In genomic region chr1:111864779-111865165, GRCm38 (mm10) we compare ENCODE assay signal across 8 mouse cellular contexts. TPM values are rescaled to one million over a fixed set of nuclear protein-coding genes. Genes with fewer than 3 reads are reported as not detected.
DNase-seq lines count a peak whose midpoint lies in the region; ATAC-seq lines count a peak whose summit lies in the region.

TSS of gene Dsel (minus strand) at chr1:111864918.

- ATAC-seq in hindbrain, embryonic 14.5 days (ENCODE audit: low FRiP score) = peak; percentile 99

- no peaks in the 10 kb centered on the region for H3K36me3 ChIP-seq in hindbrain, embryonic 14.5 days (replicated peaks; ENCODE audit: control insufficient read depth, insufficient read depth)

- peak within 1 kb of the TSS; percentile 69 for H3K4me3 ChIP-seq in hindbrain, embryonic 14.5 days (replicated peaks; ENCODE audit: low read length)

- peak; percentile 96 for DNase-seq in ZHBTc4 (ENCODE audit: low read depth, low spot score)
- peak; percentile 80 to 90 for DNase-seq in cerebellum, postnatal 4 days (ENCODE audit: low spot score in 2 of 2)
- DNase-seq in frontal cortex, postnatal 36 days (ENCODE audit: low spot score in 2 of 2) = peak; percentile 88 to 90
- peak; percentile 89 for DNase-seq in hindbrain, embryonic 14.5 days (ENCODE audit: low spot score)
- DNase-seq in layer of hippocampus, postnatal 25 days (ENCODE audit: extremely low spot score in 1 of 2, low spot score in 1 of 2) = peak; percentile 74 to 87
- DNase-seq in lung, postnatal 14 days = peak; percentile 96
- peak; percentile 95 for DNase-seq in ovary, postnatal 36 days (ENCODE audit: low spot score)
- DNase-seq in thymus, postnatal 14 days = peak; percentile 94

- H3K9me3 ChIP-seq in hindbrain, embryonic 14.5 days (ENCODE audit: control insufficient read depth, low read length) = no peaks in the 10 kb centered on the region

- H3K4me2 ChIP-seq in hindbrain, embryonic 14.5 days (replicated peaks) = peak within 1 kb of the TSS; percentile 64

- H3K27me3 ChIP-seq in hindbrain, embryonic 14.5 days (ENCODE audit: control insufficient read depth, insufficient read depth, low read length) = no peaks in the 10 kb centered on the region

- peak within 1 kb of the TSS; percentile 86 for H3K27ac ChIP-seq in hindbrain, embryonic 14.5 days

- 0% methylated on average over 31 of the region's 33 CpGs for WGBS in hindbrain, embryonic 14.5 days

- peak within 1 kb of the TSS; percentile 88 for H3K9ac ChIP-seq in hindbrain, embryonic 14.5 days

- H3K4me1 ChIP-seq in hindbrain, embryonic 14.5 days (replicated peaks; ENCODE audit: control insufficient read depth, insufficient read depth, low read length) = no peaks in the 10 kb centered on the region; the same call in 1 of the 2 replicates

RNA-seq across cellular contexts. Expression of gene Dsel, which starts in this region (rescaled TPM):
- 13.1 and 13.6 TPM in 2 replicates for polyA plus RNA-seq in hindbrain, embryonic 14.5 days (2014; fragmentation: Nextera tagmentation; extraction: Ambion mirVana)
- 10 to 100 TPM; 23.1 to 24.1 TPM for total RNA-seq in layer of hippocampus, postnatal 25 days (2021)

Comparison
In these comparisons a context has a peak if more than half of its experiments do, and no peak if none do; other contexts are left out.
1. Peak in every context shown above with its lines: DNase-seq, ATAC-seq, H3K4me3 ChIP-seq and H3K27ac ChIP-seq.